Mouse (Mus musculus): ENCODE results near the gene Bag5. TPM values are rescaled to one million over a fixed set of nuclear protein-coding genes. Genes with fewer than 3 reads are reported as not detected.
A peak's percentile ranks its signal among the peaks of the same experiment; 100 is the strongest.

Gene Bag5
- polyA plus RNA-seq, 1 experiment from 2014 or later: 16.7 TPM

DNA sequence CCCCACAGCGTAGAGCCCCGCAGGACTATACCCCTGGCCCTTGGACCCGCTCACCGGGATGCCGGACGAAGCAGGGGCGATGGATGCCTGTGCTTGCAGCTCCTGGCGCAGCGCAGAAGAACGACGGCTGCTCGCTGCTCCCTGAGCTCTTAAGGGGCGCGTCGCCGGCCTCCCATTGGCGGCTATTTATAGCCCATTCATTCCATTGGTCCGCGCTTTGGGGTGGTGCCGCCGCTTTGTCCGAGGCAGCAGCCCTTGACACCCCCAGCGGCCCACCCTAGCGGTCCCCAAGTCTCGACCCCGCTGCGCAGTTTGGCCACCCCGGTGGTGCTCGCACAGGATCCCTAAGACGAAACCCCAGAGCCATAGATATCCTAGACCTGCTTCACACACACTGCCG is 40.9 kb downstream of the Bag5 start, which contains the start of gene Ckb:
TSS of gene Ckb (minus strand) at position 163 of the 400 bp plus-strand sequence.
- ATAC-seq: 0 out of 2 replicates have a peak, but pooled peaks have one; percentile 9

DNA sequence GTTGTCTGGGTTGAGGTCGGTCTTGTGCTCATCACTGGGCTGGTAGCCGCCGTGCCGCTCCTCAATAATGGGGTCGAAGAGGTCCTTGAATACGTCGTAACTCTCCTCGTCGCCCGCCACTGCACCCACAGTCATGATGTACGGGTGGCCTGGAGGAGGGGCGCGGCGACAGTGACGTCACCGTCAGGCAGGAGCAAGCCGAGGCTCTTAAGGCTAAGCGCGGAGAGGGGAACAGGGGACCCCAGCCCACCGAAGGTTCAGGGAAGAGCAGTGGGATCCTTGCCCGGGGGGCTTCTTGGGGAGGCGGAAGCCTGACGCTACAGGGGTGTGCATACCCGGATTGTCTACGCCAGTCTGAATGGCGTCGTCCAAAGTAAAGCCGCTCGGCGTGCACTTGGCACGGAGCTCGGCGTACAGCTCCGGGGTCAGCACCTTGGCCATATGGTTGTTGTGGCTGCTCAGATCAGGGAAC is 41.6 kb downstream of the Bag5 start:
- ATAC-seq: no peak

More for the DNA sequence above, 40.9 kb downstream of the Bag5 start, which contains the start of gene Ckb:
- Histone ChIP-seq H3K9ac (replicated peaks) (peak within 1 kb of the TSS; percentile 46), H3K4me3 (ENCODE audit: low read depth, low read length) (peak within 1 kb of the TSS; percentile 48), H3K27ac (ENCODE audit: low read depth) (no peak within 1 kb of the TSS), H3K27me3 (ENCODE audit: insufficient read depth, low read length) (peaks cover 42% of the 10 kb centered on the region), H3K4me2 (ENCODE audit: low read depth, low read length) (peak within 1 kb of the TSS; percentile 72), H3K9me3 (ENCODE audit: low read length) (no peaks in the 10 kb centered on the region), H3K4me1 (ENCODE audit: insufficient read depth) (peaks cover 37% of the 10 kb centered on the region), H3K36me3 (replicated peaks; ENCODE audit: insufficient read depth, low read length) (no peaks in the 10 kb centered on the region)
- TF ChIP-seq EP300 (IDR thresholded peaks at IDR 0.05; ENCODE audit: low read depth) (no peak), CTCF (IDR thresholded peaks at IDR 0.05; ENCODE audit: low read depth) (no peak)
- DNase-seq: no peak
- WGBS (ENCODE audit: insufficient replicate concordance): under 1% methylated on average over 30 of the region's 31 CpGs

DNA sequence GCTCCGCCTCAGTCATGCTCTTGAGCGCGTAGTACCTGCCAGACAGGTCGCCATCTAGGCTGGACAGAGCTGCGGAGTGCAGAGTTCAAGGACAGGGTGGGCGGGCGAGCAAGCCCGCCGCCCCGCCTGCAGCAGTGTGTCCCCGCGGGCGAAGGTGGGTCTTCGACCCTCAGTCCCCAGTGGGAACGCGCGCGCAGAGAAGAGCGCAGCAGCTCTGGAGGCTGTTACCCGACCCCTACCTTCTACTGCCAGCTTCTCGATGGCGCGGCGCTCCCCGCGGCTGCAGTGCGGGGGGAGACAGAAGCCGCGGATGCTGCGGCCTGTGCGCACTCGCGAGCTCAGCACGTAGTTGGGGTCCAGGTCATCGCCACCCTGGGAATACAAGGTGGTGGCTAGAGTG is 42.1 kb downstream of the Bag5 start:
- Histone ChIP-seq H3K9me3 (ENCODE audit: low read length) (no peaks in the 10 kb centered on the region), H3K4me2 (ENCODE audit: low read depth, low read length) (peak overlapping the region; percentile 72), H3K4me3 (ENCODE audit: low read depth, low read length) (peak overlapping the region; percentile 48), H3K9ac (replicated peaks) (peak overlapping the region; percentile 46), H3K27me3 (ENCODE audit: insufficient read depth, low read length) (peaks cover 42% of the 10 kb centered on the region), H3K4me1 (ENCODE audit: insufficient read depth) (peaks cover 32% of the 10 kb centered on the region), H3K36me3 (replicated peaks; ENCODE audit: insufficient read depth, low read length) (no peaks in the 10 kb centered on the region), H3K27ac (ENCODE audit: low read depth) (no peak overlapping the region)
- TF ChIP-seq CTCF (IDR thresholded peaks at IDR 0.05; ENCODE audit: low read depth) (no peak), EP300 (IDR thresholded peaks at IDR 0.05; ENCODE audit: low read depth) (no peak)
- 0% methylated on average over 22 of the region's 35 CpGs for WGBS (ENCODE audit: insufficient replicate concordance)
- ATAC-seq (no peak), DNase-seq (no peak)

More for the DNA sequence above, 41.6 kb downstream of the Bag5 start:
- Histone ChIP-seq H3K4me2 (ENCODE audit: low read depth, low read length) (peak overlapping the region; percentile 72), H3K9ac (replicated peaks) (peak overlapping the region; percentile 46), H3K4me1 (ENCODE audit: insufficient read depth) (peaks cover 32% of the 10 kb centered on the region), H3K27me3 (ENCODE audit: insufficient read depth, low read length) (peaks cover 42% of the 10 kb centered on the region), H3K36me3 (replicated peaks; ENCODE audit: insufficient read depth, low read length) (no peaks in the 10 kb centered on the region), H3K4me3 (ENCODE audit: low read depth, low read length) (peak overlapping the region; percentile 48), H3K27ac (ENCODE audit: low read depth) (no peak overlapping the region), H3K9me3 (ENCODE audit: low read length) (no peaks in the 10 kb centered on the region)
- TF ChIP-seq EP300 (IDR thresholded peaks at IDR 0.05; ENCODE audit: low read depth): no peak
- TF ChIP-seq CTCF (IDR thresholded peaks at IDR 0.05; ENCODE audit: low read depth): no peak
- WGBS (ENCODE audit: insufficient replicate concordance): 1% methylated on average over 34 of the region's 34 CpGs
- no peak for DNase-seq

DNA sequence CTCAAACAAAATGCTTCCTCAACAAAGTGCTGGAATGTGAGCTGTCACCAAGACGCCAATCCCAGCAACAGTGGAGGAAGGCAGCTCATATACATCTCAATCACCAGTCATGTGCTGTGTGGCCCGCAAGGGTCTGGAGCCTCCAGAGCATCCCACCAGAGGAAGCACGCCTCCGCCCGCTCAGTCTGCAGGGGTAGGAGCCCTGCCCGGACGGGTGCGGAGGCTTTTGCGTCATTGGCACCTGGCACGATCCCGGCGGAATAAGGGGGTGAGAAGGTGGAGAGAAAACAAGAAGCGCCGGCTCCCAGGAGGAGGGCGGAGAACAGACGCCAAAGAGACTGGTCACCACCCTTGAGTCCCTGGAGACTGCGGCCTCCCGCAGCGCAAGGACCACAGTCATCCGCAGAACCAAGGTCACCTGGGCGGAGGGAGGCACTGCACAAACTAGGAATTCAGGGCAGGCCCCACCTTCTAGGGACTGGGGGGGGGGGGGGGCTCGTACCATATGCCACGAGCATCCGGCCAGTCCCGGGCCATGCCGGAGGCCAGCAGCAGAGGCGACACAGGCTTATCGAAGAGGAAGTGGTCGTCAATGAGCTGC is 42.6 kb downstream of the Bag5 start:
- no peak for ATAC-seq
- peak overlapping the region; percentile 72; the same call in 1 of the 2 replicates for H3K4me2 ChIP-seq (ENCODE audit: low read depth, low read length)
- no peaks in the 10 kb centered on the region for H3K9me3 ChIP-seq (ENCODE audit: low read length)
- no peak for DNase-seq
- H3K27ac ChIP-seq (ENCODE audit: low read depth): no peak overlapping the region
- H3K9ac ChIP-seq (replicated peaks): no peak overlapping the region
- peaks cover 42% of the 10 kb centered on the region for H3K27me3 ChIP-seq (ENCODE audit: insufficient read depth, low read length)
- TF ChIP-seq EP300 (IDR thresholded peaks at IDR 0.05; ENCODE audit: low read depth): no peak
- no peaks in the 10 kb centered on the region for H3K36me3 ChIP-seq (replicated peaks; ENCODE audit: insufficient read depth, low read length)
- 22% methylated on average over 28 of the region's 29 CpGs for WGBS (ENCODE audit: insufficient replicate concordance)
- H3K4me1 ChIP-seq (ENCODE audit: insufficient read depth): peaks cover 32% of the 10 kb centered on the region
- peak overlapping the region; percentile 48; the same call in 1 of the 2 replicates for H3K4me3 ChIP-seq (ENCODE audit: low read depth, low read length)

DNA sequence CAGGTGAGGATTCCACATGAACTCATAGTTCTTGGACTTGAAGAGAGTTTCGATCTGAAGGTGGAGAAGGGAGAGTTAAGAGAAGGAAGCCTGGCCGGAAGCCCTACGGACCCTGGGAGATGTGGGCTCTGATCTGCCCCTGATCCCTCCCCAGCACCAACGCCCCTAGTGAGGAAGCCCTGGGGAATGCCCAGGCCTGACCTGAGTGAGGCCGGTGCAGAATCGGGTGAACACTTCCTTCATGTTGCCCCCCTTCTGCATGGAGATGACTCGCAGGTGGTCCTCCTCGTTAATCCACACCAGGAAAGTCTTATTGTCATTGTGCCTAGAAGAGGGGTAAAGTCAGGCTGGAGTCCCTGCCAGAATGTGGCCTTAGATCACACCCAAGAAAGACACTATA is 43.1 kb downstream of the Bag5 start:
- Histone ChIP-seq H3K9me3 (ENCODE audit: low read length) (no peaks in the 10 kb centered on the region), H3K4me2 (ENCODE audit: low read depth, low read length) (peak overlapping the region; percentile 18; the same call in 1 of the 2 replicates), H3K27ac (ENCODE audit: low read depth) (no peak overlapping the region), H3K27me3 (ENCODE audit: insufficient read depth, low read length) (peaks cover 42% of the 10 kb centered on the region), H3K36me3 (replicated peaks; ENCODE audit: insufficient read depth, low read length) (no peaks in the 10 kb centered on the region), H3K9ac (replicated peaks) (no peak overlapping the region), H3K4me1 (ENCODE audit: insufficient read depth) (peaks cover 32% of the 10 kb centered on the region), H3K4me3 (ENCODE audit: low read depth, low read length) (no peak overlapping the region)
- WGBS (ENCODE audit: insufficient replicate concordance): 53% methylated on average over 8 of the region's 8 CpGs
- ATAC-seq: no peak
- TF ChIP-seq EP300 (IDR thresholded peaks at IDR 0.05; ENCODE audit: low read depth): no peak
- TF ChIP-seq CTCF (IDR thresholded peaks at IDR 0.05; ENCODE audit: low read depth): no peak
- DNase-seq: no peak

DNA sequence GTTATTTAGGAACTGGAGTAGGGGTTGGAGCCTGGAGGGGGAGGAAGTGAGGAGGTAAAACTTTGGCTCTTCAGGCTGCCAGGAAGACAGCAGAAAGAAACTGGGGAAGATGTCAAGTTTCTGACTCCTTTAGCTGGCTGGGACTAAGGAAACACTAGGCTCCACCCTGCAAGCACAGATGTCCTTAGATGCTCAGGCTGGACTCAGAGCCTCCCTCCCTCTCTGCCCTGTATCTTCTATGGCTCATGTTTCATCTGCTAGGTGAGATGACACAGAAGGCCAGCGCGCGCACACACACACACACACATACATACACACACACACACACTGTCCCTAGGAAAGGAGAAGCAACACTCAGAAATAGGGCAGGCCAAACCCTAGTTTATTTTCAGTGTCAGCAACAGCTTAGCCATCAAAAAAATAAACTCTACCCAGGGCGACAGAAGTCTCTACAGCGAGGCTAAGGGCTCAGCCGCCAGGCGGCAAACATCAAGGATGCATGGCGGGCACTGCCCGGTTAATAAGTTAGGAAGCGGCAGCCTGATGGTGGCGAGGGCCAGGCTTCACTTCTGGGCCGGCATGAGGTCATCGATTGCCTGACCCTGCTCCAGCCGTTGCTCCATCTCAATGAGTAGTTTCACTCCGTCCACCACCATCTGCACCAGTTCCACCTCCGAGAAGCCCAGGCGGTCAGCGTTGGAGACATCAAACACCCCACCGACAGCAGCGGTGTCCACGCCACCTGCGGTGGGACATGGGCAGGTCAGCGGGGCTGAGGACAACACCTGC is 43.9 kb downstream of the Bag5 start:
- ATAC-seq (peak; percentile 71), DNase-seq (no peak)
- Histone ChIP-seq H3K27me3 (ENCODE audit: insufficient read depth, low read length) (peaks cover 41% of the 10 kb centered on the region), H3K4me2 (ENCODE audit: low read depth, low read length) (peak overlapping the region; percentile 68), H3K9ac (replicated peaks) (no peak overlapping the region; the same call in 1 of the 2 replicates), H3K9me3 (ENCODE audit: low read length) (no peaks in the 10 kb centered on the region), H3K27ac (ENCODE audit: low read depth) (peak overlapping the region; percentile 74), H3K4me1 (ENCODE audit: insufficient read depth) (peaks cover 32% of the 10 kb centered on the region), H3K36me3 (replicated peaks; ENCODE audit: insufficient read depth, low read length) (no peaks in the 10 kb centered on the region), H3K4me3 (ENCODE audit: low read depth, low read length) (no peak overlapping the region)
- TF ChIP-seq EP300 (IDR thresholded peaks at IDR 0.05; ENCODE audit: low read depth) (no peak), CTCF (IDR thresholded peaks at IDR 0.05; ENCODE audit: low read depth) (peak; percentile 27)
- 52% methylated on average over 23 of the region's 23 CpGs for WGBS (ENCODE audit: insufficient replicate concordance)

Data from liver, postnatal 0 days (tissue).